Mouse (Mus musculus) embryo, embryonic 11.5 days (tissue): ENCODE results near the gene Hip1r.

Source experiments
- DNase-seq: peaks from one replicate; pipeline ENCODE4 v3.0.0-alpha.2; 2012; ENCODE audit warnings: low read depth, low spot score

The Hip1r gene

DNA sequence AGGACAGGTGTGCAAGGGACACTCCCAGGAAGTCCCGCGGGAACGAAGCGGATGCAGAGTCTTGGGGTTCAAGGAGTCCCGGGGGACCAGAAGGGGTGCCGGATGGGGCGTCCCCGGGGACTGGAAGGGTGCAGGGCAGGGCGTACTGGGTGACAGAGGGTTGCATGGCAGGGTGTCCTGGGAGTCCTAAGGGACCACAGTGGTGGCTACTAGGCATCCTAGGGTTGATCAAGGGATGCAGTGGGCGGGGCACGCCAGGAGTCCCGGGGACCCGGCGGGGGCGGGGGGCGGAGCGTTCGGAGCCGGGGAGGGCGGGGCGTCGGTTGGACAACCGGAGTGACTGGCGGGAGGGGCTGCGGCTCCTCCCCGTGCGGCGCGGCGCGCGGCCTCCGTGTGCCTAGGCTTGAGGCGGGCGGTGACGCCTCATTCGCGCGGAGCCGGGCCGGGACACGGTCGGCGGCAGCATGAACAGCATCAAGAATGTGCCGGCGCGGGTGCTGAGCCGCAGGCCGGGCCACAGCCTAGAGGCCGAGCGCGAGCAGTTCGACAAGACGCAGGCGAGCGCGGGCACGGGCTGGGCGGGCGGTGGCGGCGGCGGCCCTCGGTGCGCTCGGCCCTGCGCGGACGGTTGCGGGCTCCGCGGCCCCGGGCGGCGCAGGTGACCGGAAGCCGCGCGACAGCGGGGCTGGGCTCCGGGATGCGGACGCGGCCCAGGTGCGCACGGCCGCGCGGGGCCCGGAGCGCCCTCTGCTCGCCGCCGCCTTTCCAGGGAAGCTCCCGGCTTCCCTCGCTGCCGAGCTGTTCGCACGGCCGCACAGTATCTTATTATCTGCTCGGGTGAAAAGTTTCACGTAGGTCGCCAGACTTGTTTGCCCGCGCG, at the start of gene Hip1r:
Hip1r (plus strand) TSS at position 330 of the 880 bp plus-strand sequence.
- DNase-seq = no peak

DNA sequence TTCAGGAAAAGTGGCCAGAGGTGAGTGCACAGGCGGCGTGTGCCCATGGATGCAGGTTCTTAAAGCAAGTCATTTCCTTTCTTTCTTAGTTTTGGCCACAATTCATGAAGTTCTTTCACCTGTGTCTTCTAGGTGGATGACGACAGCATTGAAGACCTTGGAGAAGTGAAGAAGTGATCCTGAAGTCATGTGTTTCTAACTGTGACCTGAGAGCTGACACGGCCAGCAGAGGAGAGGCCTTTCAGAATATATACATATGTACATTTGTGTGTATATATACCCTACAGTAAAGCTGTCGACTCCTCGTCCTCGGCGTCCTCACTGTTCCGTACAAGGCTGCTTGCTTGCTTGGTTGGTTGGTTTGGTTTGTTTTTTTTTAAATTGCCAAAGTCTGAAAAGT, 46.3 kb upstream of the Hip1r start, which contains the start of gene Gm43518:
Gm43518 (plus strand) TSS at position 301 of the 400 bp plus-strand sequence.
- DNase-seq = no peak

DNA sequence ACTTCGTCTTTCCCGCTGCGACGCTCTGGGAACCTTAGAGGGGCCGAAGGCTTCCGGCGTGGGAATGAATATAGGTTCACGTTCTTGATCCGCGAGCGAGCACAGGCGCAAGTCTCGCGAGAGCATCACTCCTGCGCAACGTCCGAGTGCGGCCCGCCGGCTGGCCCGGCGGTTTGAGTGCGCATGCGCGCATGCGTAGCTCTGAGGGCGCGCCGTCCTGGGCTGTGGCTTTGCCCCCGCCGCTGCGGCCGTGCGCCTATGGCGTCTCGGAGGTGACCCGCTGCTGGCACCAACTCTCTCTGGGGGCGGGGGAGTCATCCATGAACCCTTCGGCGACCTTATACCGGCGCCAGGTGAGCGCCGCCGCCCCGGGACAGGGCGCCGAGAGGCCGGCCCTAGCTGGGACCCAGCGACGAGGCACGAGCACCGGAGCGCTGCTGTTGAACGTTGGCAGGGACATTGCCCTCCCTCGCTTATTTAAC, 42.9 kb upstream of the Hip1r start, which contains the start of gene Ccdc62:
Ccdc62 (plus strand) TSS at position 172 of the 482 bp plus-strand sequence.
- DNase-seq = peak; percentile 96

DNA sequence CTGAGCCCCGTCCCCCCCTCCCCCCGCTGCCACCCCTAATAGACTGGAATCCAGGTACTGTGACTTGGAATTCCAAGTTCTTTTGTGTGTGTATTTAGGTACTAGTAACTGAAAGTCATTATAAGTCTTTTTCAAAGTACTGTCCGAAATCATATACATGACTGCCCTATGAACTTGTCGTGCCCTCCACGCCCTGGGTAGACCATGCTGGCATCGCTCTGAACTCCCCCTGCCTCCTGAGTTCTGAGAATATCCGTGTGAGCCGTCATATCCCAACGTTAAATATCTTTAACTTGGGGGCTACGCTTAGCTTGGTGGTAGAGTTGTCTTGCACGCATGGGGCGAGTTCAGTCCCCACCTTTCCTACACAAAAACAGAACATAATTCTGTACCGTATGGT, 42.3 kb upstream of the Hip1r start:
- no peak for DNase-seq

DNA sequence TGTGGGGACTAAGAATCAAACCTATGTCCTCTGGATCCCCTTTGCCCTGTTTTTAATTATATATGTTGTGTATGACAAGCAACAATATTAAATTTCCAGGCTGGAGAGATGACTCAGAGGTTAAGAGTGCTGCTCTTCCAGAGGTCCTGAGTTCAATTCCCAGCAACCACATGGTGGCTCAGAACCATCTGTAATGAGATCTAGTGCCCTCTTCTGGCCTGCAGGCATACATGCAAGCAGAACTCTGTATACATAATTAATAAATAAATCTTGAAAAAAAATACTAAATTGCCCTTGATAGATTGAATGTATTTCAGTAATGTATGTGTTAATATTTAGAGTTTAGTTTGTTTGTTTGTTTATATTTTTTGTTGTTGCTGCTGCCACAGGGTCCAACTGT, 40.5 kb upstream of the Hip1r start:
- DNase-seq = no peak

DNA sequence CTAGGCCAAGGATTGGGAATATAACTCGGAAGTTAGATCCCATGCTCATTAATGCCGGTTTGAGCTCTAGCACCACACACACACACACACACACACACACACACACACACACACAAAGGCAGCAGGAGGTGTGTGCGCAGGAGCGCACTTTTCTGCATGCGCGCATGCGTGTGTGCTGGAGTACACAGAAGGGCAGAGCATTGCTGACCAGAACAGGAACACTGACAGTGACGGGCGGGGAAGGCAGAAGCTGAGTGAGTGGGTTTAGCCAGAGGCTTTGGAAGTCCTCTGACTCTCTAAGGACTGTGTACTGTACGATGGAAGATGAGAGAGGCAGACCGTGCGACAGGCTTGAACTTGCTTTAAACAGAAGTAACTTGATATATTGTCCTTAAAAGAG, 39.9 kb upstream of the Hip1r start:
- DNase-seq = no peak

DNA sequence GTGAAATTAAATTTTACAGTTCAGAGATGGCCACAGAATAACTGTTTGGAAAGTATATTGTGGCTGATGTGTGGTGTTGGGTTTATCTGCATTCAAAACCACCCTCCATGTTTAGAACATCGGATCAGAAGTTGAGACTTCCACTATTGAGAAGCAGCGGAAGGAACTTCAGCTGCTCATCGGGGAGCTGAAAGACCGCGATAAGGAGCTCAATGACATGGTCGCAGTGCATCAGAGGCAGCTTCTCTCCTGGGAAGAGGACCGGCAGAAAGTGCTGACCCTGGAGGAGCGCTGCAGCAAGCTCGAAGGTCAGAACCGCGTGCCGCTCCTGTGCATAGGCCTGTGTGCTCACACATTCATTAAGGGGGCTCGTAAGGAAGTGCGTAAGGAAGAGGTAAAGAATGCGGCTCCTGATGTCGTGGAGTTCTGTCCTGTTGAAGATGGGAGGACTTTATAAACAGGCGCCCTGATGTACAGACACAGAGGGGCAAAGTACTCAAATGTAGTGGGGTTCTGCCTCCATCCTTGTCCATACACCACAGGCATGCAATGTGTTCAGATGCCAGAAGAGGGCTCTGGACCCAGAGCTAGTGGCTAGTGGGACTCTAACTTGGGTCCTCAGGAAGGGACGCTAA, 39.4 kb upstream of the Hip1r start:
- no peak for DNase-seq

DNA sequence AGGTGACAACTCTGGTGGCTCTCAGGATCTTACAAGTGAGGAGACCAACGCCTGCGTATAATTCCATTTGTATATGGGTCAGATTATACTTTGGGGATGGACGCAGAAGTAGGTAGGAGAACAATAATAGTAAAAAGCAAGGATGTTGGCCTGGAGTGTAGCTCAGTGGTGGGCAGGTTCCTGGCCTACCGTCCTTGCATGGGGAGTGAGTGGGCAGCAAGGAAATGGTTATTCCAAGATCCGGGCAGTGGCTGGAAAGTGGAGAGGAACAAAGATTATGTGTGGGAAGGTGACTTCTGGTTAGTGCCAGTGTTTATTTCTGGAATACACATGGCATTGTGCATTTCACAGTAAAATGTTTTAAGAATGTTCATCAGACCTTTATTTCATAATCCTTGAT, 37.5 kb upstream of the Hip1r start:
- no peak for DNase-seq

DNA sequence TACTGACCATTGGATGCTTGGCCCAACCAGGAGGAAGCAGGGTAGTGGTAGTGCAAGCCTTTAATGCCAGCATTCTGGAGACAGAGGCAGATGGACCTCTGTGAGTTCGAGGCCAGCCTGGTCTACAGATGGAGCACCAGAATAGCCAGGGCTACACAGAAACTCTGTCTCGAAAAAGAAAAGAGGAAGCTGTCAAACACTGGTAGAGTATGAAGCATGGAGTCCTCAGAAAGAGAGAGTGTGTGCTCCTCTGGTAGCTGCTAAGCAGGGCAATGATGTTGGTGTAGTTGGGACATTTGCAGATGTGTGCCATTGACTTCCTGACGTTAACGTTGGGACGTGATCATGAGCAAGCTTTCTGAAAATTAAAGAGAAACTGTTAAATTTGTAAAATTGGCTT, 34.9 kb upstream of the Hip1r start:
- no peak for DNase-seq

DNA sequence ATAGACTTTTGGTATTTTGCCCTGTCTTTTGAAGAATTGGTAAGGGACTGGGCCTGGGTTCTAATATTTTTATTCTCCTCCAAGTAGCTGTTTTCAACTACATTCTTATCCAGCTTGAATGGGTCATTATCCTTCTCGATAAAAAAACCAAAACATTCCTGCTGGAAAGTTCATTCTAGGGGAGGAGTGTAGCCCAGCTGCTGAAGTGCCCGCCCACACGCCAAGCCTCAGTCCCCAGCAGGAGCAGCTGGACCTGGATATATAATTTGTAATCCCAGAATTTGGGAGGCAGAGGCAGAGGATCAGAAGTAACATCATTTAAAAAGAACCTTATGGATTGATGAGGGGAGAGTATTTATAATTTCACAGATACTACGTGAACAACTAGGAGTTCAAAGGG, 26.9 kb upstream of the Hip1r start:
- DNase-seq = no peak

DNA sequence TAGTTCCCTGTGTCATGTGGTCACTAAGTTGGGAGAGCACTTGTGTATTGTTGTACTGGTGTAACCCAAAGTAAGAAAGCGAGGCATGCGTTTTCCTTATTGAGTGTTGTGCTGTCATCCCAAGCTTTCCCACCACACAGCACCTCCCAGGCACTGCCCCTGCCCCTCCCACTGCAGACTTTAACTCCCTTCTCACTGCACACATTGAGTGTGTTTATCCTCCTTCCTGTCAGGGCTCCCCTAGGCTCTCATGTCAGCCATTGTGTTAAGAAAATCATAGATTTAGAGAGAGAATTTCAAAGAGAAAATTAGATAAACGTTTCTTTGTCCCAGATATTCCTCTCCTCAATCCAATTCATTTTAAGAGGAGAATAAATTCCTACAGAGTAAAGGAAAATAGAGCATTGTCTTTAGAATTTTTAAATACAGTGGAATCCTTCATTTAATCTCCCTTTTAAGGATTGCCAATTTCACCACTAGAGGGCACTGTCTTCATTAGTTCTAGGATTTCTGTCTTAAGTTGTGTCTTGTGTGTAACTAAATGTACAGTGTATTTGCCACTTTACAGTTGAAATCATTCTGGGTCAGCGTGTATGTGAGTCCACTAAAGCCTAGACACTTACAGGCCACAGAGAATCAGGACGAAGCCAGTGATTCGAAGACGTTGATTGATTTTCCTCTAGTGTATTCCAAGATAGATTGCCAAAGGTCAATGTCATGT, 26.2 kb upstream of the Hip1r start:
- DNase-seq = peak; percentile 43

DNA sequence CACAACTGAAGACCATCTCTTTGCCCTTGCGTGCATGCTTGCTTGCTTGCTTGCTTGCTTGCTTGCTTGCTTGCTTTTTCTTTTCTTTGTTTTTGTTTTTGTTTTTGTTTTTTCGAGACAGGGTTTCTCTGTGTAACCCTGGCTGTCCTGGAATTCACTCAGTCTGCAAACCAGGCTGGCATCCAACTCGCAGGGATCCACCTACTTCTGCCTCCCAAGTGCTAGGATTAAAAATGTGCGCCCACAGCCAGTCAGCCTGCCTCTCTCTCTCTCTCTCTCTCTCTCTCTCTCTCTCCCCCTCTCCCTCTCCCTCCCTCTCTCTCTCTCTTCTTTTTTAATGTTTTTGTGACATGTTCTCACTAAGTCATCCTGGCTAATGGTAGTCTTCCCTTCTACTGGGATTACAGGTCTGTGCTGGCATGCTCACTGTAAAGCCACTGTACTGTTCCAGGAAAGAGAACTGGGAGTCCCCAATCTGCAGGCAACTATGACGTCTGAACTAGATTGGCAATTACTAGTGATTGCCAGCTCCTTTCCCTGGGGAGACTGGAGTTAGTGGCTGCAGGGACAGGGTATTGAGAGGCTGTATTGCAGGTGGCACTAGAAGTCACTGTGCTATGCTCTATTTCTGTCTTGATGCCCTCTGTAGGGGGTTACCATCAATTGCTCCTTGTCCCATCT, 20.9 kb upstream of the Hip1r start:
- no peak for DNase-seq

DNA sequence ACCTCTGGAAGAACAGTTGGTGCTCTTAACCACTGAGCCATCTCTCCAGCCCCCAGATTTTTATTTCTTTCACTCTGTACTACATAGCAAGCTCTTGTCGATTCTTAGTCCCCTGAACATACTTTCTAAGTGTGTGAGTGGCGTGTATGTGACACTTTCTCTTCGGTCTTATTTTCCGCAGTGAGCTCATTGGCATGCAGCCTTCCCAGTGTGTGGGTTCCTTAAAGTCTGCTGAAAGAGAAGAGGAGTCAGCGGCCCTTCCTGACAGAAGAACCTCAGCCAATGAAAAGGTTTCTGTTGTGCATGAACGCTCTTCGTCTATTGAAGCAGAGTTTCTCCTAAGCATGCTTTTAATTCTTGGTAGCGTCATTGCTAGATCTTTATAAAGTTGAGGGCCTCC, 16.2 kb upstream of the Hip1r start:
- no peak for DNase-seq

DNA sequence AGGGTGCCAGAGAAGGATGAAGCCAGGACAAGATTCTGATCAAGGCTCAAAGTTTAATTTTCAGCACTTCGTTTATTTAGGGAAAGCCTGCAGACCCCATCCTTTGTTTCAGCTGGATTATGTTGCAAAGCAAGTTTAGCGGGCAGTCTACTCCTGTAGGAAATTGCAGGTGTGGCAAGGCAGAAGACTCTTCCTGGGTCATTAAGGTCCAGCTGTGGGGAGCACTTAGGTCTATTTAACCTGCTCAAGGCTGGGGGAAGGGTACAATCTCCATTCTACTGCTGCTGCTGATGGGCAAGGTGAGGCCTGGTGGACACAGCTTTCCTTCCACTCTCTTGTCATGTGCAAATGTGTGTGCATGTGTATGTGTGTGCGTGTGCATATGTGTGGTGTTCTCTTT, 14.4 kb upstream of the Hip1r start:
- DNase-seq = no peak

DNA sequence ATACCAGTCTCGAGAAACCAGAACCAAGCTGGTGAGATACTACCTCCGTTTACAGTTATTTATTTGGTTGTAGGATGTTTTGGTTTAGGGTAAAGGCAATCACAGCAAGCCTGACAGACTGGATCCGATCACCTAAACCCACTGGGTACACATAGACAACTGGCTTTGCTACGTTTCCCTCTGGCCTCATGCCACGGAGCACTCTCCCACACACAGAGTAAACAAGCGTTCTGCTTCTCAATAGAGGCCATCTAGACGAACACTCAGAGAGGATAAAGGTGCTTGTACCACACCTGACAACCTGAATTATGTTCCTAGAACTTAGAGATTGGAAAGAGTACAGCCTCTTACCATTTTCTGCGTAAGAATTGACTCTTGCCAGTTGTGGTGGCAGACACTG, 13.3 kb upstream of the Hip1r start:
- no peak for DNase-seq

DNA sequence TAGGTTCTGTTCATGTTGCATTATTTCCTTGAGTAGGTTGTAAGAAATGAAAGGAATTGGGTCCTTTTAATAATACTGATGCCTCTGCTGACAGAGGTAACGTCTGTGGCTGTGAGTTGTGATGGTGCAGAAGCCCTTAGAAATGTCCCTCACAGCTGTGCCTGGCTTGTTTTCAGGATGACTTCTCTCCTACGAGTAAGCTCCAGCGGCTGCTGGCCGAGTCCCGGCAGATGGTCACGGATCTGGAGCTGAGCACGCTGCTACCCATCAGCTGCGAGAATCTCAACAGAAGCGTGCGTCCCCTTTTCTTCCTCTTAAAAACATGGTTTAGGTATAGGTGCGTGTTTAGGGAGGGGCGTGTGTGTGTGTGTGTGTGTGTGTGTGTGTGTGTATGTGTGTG, 12.4 kb upstream of the Hip1r start:
- DNase-seq = no peak

DNA sequence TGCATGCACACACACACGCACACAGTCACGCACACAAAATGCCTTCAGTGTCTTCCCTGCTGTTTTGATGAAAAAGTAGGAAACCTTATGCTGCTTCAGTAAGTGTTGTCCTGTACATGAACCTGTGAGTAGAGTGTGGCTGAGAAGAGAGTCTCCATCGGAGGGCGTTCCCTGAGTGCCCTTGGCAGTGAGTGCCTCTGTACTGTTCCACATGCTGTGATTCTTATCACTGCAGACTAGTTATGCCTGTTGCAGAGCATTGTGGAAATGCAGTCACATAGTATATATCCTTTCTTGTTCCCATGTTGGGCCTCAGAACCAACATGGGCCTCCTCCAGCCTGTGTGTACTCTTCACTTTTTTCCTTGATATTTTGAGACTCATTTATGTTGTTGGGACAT, 9.2 kb upstream of the Hip1r start:
- DNase-seq = no peak

DNA sequence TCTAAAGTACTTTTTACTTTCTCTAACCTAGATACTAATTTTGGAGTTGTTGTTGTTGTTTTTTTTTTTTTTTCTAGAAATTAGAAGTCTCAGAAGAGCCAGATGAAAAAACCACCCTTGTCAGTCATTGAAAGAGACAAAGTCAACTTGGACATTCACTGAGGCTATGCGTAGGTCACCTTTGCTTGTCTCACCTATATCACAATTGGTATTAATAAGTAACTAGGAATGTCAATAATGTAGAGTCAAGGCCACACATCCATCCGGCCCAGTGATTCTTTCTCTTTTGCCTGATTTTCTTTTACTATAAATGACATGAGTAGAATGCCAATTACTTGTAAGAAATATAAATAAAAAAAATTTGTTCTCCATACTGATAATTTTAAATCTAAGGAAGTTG, 6.7 kb upstream of the Hip1r start:
- no peak for DNase-seq

DNA sequence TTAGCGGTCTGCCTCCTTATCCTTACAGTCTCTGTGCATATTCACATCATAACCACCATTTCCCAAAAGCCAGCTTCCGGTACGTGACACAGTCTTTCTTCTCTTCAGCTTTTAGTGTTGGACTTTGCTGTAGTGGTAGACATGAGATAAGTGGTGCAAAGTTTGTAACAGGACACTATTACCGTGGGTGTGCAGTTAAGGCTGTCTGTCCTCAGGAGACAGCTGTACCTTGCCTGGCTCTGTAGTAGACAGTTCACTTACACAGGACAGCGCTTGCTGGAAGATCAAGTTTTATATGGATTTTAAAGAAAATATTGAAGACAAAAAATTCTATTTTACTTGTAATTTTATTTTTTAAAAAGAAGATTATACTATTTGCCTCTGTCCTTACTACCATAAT, 5.0 kb upstream of the Hip1r start:
- no peak for DNase-seq

DNA sequence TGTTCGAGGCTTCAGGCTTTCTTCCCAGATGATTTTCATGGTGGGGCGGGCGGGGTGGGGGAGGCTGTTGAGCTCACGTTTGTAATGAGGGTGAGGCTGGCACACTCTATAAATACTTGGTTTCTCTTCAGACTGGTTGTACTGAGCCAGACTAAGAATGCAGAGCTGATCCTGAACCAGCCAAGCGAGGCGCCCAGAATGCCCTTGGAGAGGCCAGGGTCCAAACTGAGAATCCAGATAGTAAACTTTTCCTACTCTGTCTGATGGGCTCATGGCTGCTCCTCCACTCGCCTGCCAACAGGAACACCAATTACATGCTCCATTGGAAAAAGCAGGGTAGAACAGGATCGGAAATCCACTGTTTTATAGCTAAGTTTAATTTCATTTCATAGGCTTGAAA, 4.2 kb upstream of the Hip1r start:
- no peak for DNase-seq

DNA sequence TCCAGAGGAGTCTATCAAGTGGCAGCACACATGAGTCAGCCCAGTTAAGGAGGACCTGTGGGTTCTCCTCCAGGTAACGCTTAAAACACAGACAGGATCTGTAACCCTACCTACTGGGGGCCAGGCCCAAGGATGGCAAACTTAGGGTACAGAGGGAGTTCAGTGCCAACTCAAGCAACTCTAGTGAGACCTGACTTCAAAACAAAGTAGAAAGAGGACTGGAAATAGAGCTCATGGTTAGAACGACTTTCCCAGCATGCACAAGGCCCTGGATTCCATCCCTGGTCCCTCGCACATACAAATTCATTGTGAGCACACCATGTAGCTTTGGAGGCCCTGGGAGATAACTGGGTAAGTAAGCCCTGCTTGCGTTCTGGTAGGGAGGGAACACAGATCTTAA, 2.9 kb upstream of the Hip1r start:
- no peak for DNase-seq

DNA sequence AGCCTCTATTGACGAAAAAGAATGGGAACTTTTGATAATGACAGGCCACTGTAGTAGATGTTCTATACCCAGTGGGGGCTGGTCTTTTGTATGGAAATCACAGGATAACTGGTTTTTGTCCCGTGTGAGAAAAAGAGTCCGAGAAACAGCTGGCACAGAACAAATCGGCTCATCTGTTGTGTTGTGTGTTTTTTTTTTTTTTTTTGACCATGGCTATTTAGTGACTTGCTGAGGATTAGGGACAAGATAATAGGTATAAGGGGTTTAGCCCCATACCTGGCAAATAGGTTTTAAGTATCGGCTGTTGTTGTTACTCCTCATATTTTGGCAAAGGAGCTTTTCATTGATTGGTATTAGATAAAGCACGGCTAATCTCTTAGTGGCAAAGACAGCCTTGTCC, 975 bp upstream of the Hip1r start:
- no peak for DNase-seq
